Mouse (Mus musculus): Measurements from ENCODE around the gene Ctu2.

The Ctu2 gene

GRCm38 (mm10) chr8:122497016-122497734, 21.2 kb downstream of the Ctu2 start:
- DNase-seq: no peak

- no peak for DNase-seq
Observed at GRCm38 (mm10) chr8:122497912-122498311, 22.0 kb downstream of the Ctu2 start.

GRCm38 (mm10) chr8:122500856-122501255, 24.9 kb downstream of the Ctu2 start:
- peak; percentile 67 to 69 for DNase-seq

- no peak for DNase-seq
Observed at GRCm38 (mm10) chr8:122511552-122511951, 35.6 kb downstream of the Ctu2 start.

GRCm38 (mm10) chr8:122512392-122512791, 36.4 kb downstream of the Ctu2 start:
- DNase-seq: no peak

- DNase-seq: no peak
Observed at GRCm38 (mm10) chr8:122515699-122516098, 39.8 kb downstream of the Ctu2 start.

GRCm38 (mm10) chr8:122517541-122518190, 41.7 kb downstream of the Ctu2 start:
- no peak for DNase-seq

- no peak for DNase-seq
Observed at GRCm38 (mm10) chr8:122520611-122521010, 44.7 kb downstream of the Ctu2 start.

- no peak for DNase-seq
Observed at GRCm38 (mm10) chr8:122522796-122523651, 47.1 kb downstream of the Ctu2 start.

GRCm38 (mm10) chr8:122523652-122524360, 47.9 kb downstream of the Ctu2 start:
- no peak for DNase-seq

- DNase-seq: no peak
Observed at GRCm38 (mm10) chr8:122524506-122524905, 48.6 kb downstream of the Ctu2 start.

GRCm38 (mm10) chr8:122525004-122525403, 49.1 kb downstream of the Ctu2 start:
- no peak for DNase-seq

- no peak for DNase-seq
Observed at GRCm38 (mm10) chr8:122526084-122526483, 50.1 kb downstream of the Ctu2 start.

- DNase-seq: no peak
Observed at GRCm38 (mm10) chr8:122526526-122527170, 50.7 kb downstream of the Ctu2 start.

GRCm38 (mm10) chr8:122527937-122528336, 52.0 kb downstream of the Ctu2 start:
- DNase-seq: no peak

- no peak for DNase-seq
Observed at GRCm38 (mm10) chr8:122529159-122529558, 53.2 kb downstream of the Ctu2 start.

GRCm38 (mm10) chr8:122531312-122531711, 55.4 kb downstream of the Ctu2 start:
- no peak for DNase-seq
